Mouse (Mus musculus) neural tube, embryonic 12.5 days (tissue): ENCODE results near the gene Osgep. TPM values are rescaled to one million over a fixed set of nuclear protein-coding genes. Genes with fewer than 3 reads are reported as not detected.
"Not testable (repeated sequence)": the region's sequence is repeated elsewhere in the genome, so short reads cannot be mapped to it uniquely, and the experiment has no call there.

ENCODE experiments used
- ATAC-seq: fragments of 200-750 bp; cut with Nextera tagmentation; 2 replicates; pipeline ENCODE4 v1.8.0; 2017; ENCODE audit warnings: low read depth, mild to moderate bottlenecking, moderate TSS enrichment, moderate library complexity; ENCODE audit not compliant: low FRiP score
- H3K27ac ChIP-seq: fragments of 300-500 bp; sonication (generic); 2 replicates; pipeline ENCODE4 v1.5.1; 2016
- H3K27me3 ChIP-seq: fragments of 300-500 bp; sonication (generic); replicated peaks from 2 replicates; pipeline ENCODE4 v1.6.1; 2016; ENCODE audit warnings: mild to moderate bottlenecking
- H3K36me3 ChIP-seq: fragments of 300-500 bp; sonication (generic); 2 replicates; pipeline ENCODE4 v1.6.1; 2016; ENCODE audit warnings: mild to moderate bottlenecking
- H3K4me1 ChIP-seq: fragments of 300-500 bp; sonication (generic); 2 replicates; pipeline ENCODE4 v1.6.1; 2016
- H3K4me2 ChIP-seq: fragments of 300-500 bp; sonication (generic); replicated peaks from 2 replicates; pipeline ENCODE4 v1.6.1; 2016; ENCODE audit warnings: mild to moderate bottlenecking
- H3K4me3 ChIP-seq: fragments of 300-500 bp; sonication (generic); 2 replicates; pipeline ENCODE4 v1.5.1; 2016
- H3K9ac ChIP-seq: fragments of 300-500 bp; sonication (generic); 2 replicates; pipeline ENCODE4 v1.6.1; 2016; ENCODE audit warnings: mild to moderate bottlenecking
- H3K9me3 ChIP-seq: fragments of 300-500 bp; sonication (generic); 2 replicates; pipeline ENCODE4 v1.6.1; 2016; ENCODE audit warnings: mild to moderate bottlenecking
- WGBS: fragments of 180-500 bp; shearing (Covaris S2); methylation state at CpG from one replicate; pipeline ENCODE4 v1.1.7; 2016; 5-methylcytosine and 5-hydroxymethylcytosine counted together
- polyA plus RNA-seq: library from polyadenylated mRNA; unstranded; fragments of >200 nt; fragmentation: Nextera tagmentation; extraction: Ambion mirVana; gene quantifications from 2 replicates; pipeline ENCODE4 v1.2.1, GENCODE M21; 2016

The Osgep gene
- polyA plus RNA-seq, 1 experiment from 2014 or later, result 120 TPM

DNA sequence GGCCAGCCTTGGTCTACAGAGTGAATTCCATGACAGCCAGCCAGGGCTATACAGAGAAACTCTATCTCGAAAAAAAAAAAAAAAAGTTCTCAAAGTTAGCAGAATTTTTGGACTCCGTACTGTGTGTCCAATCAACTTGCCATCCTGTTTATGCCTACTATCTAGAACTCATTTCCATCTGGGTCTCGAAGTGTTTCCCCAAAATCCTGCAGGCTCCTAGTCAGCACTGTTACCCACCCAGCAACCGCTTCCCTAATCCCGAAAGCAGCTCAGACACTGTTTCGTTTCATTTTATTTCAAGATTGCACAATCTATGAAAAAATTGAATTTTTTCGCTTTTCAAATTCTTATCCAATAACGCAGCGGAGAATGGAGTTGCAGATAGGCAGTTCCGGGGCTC, 30.8 kb upstream of the Osgep start:
- no peak overlapping the region for H3K4me2 ChIP-seq
- WGBS, result 90% methylated on average over 10 of the region's 10 CpGs
- no peak overlapping the region for H3K4me3 ChIP-seq
- H3K27me3 ChIP-seq, result no peaks in the 10 kb centered on the region
- peaks cover 7% of the 10 kb centered on the region; the same call in 1 of the 2 replicates for H3K36me3 ChIP-seq
- no peak for ATAC-seq
- no peaks in the 10 kb centered on the region for H3K9me3 ChIP-seq
- no peaks in the 10 kb centered on the region for H3K4me1 ChIP-seq
- H3K9ac ChIP-seq, result no peak overlapping the region
- H3K27ac ChIP-seq, result no peak overlapping the region

DNA sequence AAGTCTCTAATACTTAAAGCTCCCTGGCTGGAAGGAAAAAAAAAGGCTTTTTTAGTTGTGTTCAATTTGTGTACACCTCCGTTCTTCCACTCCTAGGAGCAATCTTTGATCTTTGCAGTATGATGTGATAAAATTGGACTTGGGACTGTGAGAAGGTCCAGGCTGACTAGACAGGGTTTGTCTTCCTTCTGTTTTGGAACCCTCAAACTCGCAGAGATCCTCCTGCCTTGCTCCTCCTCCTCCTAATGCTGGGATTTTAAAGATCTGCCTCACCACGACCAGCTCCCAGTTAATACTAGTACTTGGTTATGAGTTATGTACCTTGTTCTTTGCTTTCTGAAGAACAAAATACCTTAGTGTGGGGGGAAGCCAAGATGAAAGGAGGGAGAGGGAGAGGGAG, 20.8 kb upstream of the Osgep start:
- H3K36me3 ChIP-seq, H3K27ac ChIP-seq, ATAC-seq, H3K27me3 ChIP-seq, H3K9me3 ChIP-seq, H3K4me1 ChIP-seq: not testable (repeated sequence)
- WGBS, result 42% methylated on average over 3 of the region's 3 CpGs
- Histone ChIP-seq H3K4me3 (peak overlapping the region; percentile 43; the same call in 1 of the 2 replicates), H3K9ac (peak overlapping the region; percentile 51; the same call in 1 of the 2 replicates), H3K4me2 (peak overlapping the region; percentile 63)

DNA sequence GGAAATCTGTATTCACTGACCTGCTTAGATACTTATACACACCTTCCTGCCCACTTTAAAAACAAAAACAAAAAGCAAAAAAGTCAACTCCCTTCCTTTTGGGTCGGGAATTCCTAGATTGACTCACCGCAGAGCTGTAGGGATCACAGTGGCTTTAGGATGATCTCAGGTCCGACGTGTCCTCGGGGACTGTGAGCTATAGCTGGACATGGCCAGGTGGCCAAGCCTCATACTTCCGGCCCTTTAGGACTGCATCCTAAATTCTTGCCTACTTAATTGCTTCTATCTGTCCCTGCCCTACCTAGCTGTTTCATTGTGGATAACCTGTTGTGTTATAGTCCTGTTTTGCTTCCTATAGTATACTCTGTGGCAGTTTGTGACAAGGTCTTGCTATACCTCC, 20.4 kb upstream of the Osgep start:
- H3K9ac ChIP-seq, result peak overlapping the region; percentile 51
- not testable (repeated sequence) for H3K27me3 ChIP-seq, H3K9me3 ChIP-seq, H3K36me3 ChIP-seq, H3K4me1 ChIP-seq, H3K27ac ChIP-seq
- WGBS, result 8% methylated on average over 6 of the region's 6 CpGs
- peak overlapping the region; percentile 43 for H3K4me3 ChIP-seq
- peak; percentile 49 for ATAC-seq
- peak overlapping the region; percentile 63 for H3K4me2 ChIP-seq

DNA sequence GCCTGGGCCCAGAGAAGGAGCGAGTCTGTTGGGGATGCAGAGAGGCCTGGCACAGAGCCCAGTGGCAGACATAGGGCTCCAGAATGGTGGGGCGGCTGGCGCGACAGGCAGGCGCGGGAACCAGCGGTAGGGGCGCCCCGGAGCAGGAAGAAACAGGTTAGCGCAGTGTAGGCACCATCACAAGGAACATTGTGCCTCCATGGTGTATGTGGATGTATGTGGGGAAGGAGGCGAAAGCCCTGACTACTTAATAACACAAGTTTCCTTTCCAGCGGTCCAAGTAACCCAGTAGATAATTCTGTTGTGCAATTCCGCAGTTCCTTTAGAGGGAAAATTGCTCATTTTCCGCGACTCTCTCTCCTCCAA, 20.0 kb upstream of the Osgep start:
- 1% methylated on average over 15 of the region's 15 CpGs for WGBS
- not testable (repeated sequence) for H3K9me3 ChIP-seq, H3K27me3 ChIP-seq, H3K4me1 ChIP-seq, H3K36me3 ChIP-seq
- peak; percentile 96 for ATAC-seq
- peak overlapping the region; percentile 51 for H3K9ac ChIP-seq
- peak overlapping the region; percentile 63 for H3K4me2 ChIP-seq
- H3K27ac ChIP-seq, result peak overlapping the region; percentile 46; the same call in 1 of the 2 replicates
- H3K4me3 ChIP-seq, result peak overlapping the region; percentile 43

DNA sequence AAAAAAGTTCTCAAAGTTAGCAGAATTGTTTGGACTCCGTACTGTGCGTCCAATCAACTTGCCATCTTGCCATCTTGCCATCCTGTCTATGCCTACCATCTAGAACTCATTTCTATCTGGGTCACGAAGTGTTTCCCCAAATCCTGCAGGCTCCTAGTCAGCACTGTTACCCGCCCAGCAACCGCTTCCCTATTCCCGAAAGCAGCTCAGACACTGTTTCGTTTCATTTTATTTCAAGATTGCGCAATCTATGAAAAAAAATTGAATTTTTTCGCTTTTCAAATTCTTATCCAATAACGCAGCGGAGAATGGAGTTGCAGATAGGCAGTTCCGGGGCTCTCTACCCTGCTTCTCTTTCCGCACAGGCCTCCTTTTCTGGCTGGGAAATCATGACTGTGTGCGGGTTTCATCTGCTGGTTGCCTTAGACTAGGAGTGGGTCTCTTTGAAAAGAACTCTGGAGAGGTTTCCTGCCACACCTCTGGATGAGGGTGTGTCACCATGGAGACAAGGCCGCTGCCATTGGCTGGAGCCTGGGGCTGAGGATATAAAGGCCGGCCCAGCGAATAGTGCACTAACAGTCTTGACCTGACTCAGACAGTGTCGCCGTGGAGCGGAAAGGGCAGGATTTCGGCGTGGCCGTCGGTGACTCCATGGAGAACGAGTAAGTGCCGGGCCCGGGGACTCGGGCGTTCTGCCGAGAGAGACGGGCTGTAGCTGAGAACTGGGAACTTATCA, 19.4 kb upstream of the Osgep start, which contains the start of gene Gm49342:
TSS of gene Gm49342 (plus strand) at position 586 of the 736 bp plus-strand sequence.
- no peaks in the 10 kb centered on the region for H3K27me3 ChIP-seq
- peaks cover 5% of the 10 kb centered on the region; the same call in 1 of the 2 replicates for H3K4me1 ChIP-seq
- peak; percentile 99 for ATAC-seq
- peak within 1 kb of the TSS; percentile 51 for H3K9ac ChIP-seq
- H3K4me2 ChIP-seq, result peak within 1 kb of the TSS; percentile 63
- H3K4me3 ChIP-seq, result peak within 1 kb of the TSS; percentile 43
- WGBS, result 20% methylated on average over 31 of the region's 31 CpGs
- H3K9me3 ChIP-seq, result no peaks in the 10 kb centered on the region
- peaks cover 2% of the 10 kb centered on the region; the same call in 1 of the 2 replicates for H3K36me3 ChIP-seq
- H3K27ac ChIP-seq, result peak within 1 kb of the TSS; percentile 46; the same call in 1 of the 2 replicates

DNA sequence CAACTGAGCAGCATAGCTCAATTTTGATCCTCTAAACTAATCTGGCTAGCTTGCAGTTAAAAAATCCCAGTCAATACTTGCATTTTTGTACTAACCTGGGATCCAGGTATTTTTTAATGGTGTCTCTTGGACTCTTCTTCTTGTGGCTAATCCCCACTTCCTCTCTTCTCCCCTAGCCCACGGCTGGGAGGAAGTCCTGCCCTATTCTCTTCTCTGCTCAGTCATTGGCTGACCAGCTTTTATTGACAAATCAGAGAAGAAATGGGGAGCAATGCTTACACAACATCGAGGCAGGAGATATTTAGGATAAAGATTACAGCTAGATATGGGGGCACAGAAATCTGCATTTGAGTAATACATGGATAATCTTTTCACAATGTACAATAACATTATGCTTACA, 14.2 kb upstream of the Osgep start:
- Histone ChIP-seq H3K9me3 (no peaks in the 10 kb centered on the region), H3K4me1 (no peaks in the 10 kb centered on the region), H3K27me3 (no peaks in the 10 kb centered on the region), H3K4me3 (no peak overlapping the region), H3K9ac (no peak overlapping the region), H3K4me2 (no peak overlapping the region), H3K36me3 (no peaks in the 10 kb centered on the region), H3K27ac (no peak overlapping the region)
- ATAC-seq, result no peak
- 60% methylated on average over 2 of the region's 2 CpGs for WGBS

DNA sequence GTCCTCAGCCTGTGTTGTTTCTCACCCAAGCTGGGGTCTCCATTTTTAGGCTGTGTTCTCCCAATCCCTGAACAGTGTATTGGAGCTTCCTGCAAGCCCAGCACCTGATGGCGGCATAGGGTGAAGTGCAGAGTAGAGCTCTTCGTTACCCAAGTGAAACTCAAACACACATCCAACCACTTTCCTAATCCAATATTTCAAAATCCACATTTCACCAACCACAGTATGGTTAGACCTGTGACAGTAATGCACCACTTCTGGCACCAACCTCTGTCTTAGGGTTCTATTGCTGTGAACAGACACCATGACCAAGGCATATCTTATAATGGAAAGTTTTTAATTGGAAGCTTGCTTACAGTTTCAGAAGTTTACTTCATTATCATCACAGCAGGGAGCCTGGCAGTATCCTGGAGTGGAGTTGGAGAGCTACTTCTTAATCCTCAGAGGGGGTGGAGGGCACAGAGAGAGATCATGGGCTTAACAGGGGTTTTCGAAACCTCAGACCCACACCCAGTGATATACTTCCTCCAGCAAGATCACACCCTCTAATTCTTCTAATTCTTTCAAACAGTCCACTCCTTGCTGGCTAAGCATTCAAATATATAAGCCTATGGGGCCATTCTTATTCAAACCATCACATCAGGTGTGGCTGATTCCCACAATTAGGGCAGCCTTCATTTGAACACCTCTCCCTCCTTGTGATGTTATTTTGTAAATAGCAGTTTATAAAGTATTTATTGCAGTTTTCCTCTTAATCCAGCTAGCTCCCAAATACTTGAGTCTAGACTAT, 13.6 kb upstream of the Osgep start:
- Histone ChIP-seq H3K4me3 (no peak overlapping the region), H3K4me1 (no peaks in the 10 kb centered on the region), H3K36me3 (no peaks in the 10 kb centered on the region), H3K9me3 (no peaks in the 10 kb centered on the region), H3K9ac (no peak overlapping the region), H3K27me3 (no peaks in the 10 kb centered on the region), H3K4me2 (no peak overlapping the region), H3K27ac (no peak overlapping the region)
- 93% methylated on average over 3 of the region's 3 CpGs for WGBS
- ATAC-seq, result no peak

DNA sequence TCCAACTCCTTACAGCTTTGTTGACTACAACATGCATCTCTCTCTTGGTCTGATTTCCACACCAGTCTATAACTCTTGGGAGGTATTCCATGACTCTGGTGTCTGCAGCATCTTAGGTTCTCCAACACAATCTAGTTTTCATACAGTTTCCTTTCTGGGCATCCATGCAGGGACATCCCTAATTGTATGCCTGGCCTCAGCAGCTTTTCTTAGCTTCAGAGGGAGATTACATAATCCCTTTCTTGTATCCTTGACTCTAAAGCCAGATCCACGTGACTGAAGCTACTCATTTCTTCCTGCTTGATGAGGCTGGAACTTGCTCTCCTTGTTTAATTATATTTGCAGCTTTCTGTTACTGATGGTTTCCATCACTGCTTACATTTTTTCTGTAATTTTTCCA, 12.0 kb upstream of the Osgep start:
- no peak for ATAC-seq

DNA sequence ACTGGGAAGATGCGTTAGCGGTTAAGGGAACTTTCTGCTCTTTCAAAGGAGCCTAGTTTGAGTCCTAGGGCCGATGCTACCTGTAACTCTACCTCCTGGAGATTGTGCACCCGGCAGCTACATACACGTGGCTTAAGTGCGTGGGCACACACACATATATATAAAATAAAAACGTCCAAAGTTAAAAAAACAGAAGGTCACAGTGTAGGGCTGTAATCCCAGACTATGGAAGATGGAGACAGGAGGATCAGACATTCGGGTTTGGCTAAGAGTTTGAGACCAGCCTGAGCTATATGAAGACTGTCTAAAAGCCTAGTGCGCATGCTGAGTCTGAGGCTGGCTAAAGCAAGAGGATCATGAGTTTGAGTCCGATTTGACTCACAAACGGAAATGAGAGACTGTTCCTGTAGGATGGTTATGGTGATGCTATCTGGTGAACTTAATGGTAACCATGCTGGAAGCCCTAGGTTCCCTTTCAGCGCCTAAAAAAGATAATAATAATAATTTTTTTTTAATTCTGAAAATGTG, 6.9 kb upstream of the Osgep start:
- H3K27me3 ChIP-seq, result no peaks in the 10 kb centered on the region
- peak overlapping the region; percentile 59 for H3K9ac ChIP-seq
- peaks cover 7% of the 10 kb centered on the region for H3K4me1 ChIP-seq
- peak overlapping the region; percentile 95 for H3K4me3 ChIP-seq
- peak overlapping the region; percentile 86 for H3K4me2 ChIP-seq
- no peaks in the 10 kb centered on the region for H3K9me3 ChIP-seq
- ATAC-seq, result no peak
- 15% methylated on average over 12 of the region's 12 CpGs for WGBS
- H3K36me3 ChIP-seq, result peaks cover 29% of the 10 kb centered on the region
- H3K27ac ChIP-seq, result peak overlapping the region; percentile 68; the same call in 1 of the 2 replicates

More for the DNA sequence above, 12.0 kb upstream of the Osgep start:
- no peaks in the 10 kb centered on the region for H3K9me3 ChIP-seq
- H3K9ac ChIP-seq, result no peak overlapping the region
- no peak overlapping the region for H3K27ac ChIP-seq
- H3K4me2 ChIP-seq, result no peak overlapping the region
- H3K36me3 ChIP-seq, result no peaks in the 10 kb centered on the region
- H3K4me1 ChIP-seq, result no peaks in the 10 kb centered on the region; the same call in 1 of the 2 replicates
- WGBS, result 63% methylated on average over 1 of the region's 1 CpGs
- H3K27me3 ChIP-seq, result no peaks in the 10 kb centered on the region
- no peak overlapping the region for H3K4me3 ChIP-seq

DNA sequence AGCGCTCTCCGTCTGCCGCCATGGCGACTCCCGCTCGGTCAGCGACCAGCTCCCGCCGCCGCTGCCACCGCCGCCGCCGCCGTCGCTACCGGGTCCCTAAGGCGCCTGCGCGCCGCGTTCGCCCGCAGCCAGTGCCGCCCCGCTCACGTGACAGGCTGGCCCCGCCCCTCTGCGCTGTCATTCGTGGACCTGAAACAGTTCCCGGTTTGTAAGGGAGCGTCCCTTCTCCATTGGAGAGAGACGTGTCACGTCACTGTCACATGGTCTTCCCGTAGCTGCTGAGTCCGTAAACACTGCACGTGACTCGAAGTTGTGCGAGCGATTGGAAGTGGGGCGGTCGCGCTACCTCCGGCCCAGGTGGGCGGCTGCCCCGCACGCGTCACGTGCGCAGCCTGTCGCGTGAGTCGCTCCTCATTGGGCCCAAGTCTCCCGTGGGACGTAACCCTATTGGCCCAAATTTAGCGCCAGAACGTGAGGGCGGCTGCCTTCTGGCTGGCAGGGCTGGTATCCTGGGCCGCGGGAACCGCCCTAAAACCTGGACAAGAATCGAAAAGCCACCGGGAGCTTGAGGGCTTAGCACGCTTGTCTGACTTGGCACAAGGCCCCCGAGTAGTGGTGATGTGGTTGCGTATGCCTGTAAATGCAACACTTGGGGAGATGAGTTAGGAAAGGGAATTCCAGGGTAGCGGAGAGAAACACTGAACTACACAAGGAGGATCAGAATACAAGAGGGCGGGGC, 6.2 kb upstream of the Osgep start, which contains the start of the genes Pip4p1 and Pnp:
TSS of gene Pip4p1 (minus strand) at position 103 of the 739 bp plus-strand sequence.
TSS of gene Pnp (plus strand) at position 329 of the 739 bp plus-strand sequence.
- Histone ChIP-seq H3K27me3 (no peaks in the 10 kb centered on the region), H3K4me3 (peak within 1 kb of the TSS; percentile 95), H3K4me1 (peaks cover 14% of the 10 kb centered on the region), H3K9ac (peak within 1 kb of the TSS; percentile 94), H3K36me3 (peaks cover 34% of the 10 kb centered on the region), H3K4me2 (peak within 1 kb of the TSS; percentile 86), H3K9me3 (no peaks in the 10 kb centered on the region), H3K27ac (peak within 1 kb of the TSS; percentile 68; the same call in 1 of the 2 replicates)
- ATAC-seq, result peak; percentile 99
- under 1% methylated on average over 68 of the region's 68 CpGs for WGBS

DNA sequence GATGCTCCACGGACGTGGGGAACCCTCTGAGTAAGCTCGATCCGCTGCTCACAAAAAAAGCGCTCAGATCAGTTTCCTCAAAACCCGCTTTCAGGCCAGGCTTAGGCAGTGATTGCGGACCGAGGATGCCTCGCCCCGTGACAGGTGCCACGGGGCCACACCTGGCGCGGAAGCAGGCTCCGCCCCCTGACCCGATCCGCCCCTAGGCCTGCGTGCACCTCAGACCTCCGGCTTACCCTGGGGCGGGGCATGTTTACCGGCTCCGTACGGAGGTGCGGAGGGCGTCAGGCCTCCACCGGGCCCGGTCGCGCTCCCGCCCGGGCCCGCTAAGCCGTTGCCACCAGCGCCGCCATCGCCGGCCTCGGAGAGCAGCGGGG, 5.7 kb upstream of the Osgep start:
- Histone ChIP-seq H3K36me3 (peaks cover 34% of the 10 kb centered on the region), H3K4me3 (peak overlapping the region; percentile 95), H3K27ac (peak overlapping the region; percentile 64; the same call in 1 of the 2 replicates), H3K4me1 (peaks cover 18% of the 10 kb centered on the region), H3K27me3 (no peaks in the 10 kb centered on the region), H3K9me3 (no peaks in the 10 kb centered on the region), H3K4me2 (peak overlapping the region; percentile 86), H3K9ac (peak overlapping the region; percentile 94)
- 1% methylated on average over 38 of the region's 38 CpGs for WGBS
- peak; percentile 55 for ATAC-seq
